Mouse (Mus musculus) midbrain, postnatal 0 days (tissue): ENCODE measurements at regions not wholly inside any gene's neighbourhood (a gene's known extent, or its start where the extent isn't known, plus 50 kb on each side); places are given as distances from the start of the nearest gene placed in this dataset.

Experiments used
- ATAC-seq: fragments of 200-750 bp; cut with Nextera tagmentation; 2 replicates; pipeline ENCODE4 v1.8.0; 2017; ENCODE audit warnings: moderate number of reproducible peaks, mild to moderate bottlenecking, moderate TSS enrichment, moderate library complexity; ENCODE audit not compliant: low FRiP score
- DNase-seq: peaks from one replicate; pipeline ENCODE4 v3.0.0-alpha.2; 2015; ENCODE audit warnings: low spot score
- H3K27ac ChIP-seq: fragments of 300-500 bp; sonication (generic); 2 replicates; pipeline ENCODE4 v1.5.1; 2014; ENCODE audit warnings: low read depth, mild to moderate bottlenecking, low read length, mixed read lengths
- H3K27me3 ChIP-seq: fragments of 300-500 bp; sonication (generic); 2 replicates; pipeline ENCODE4 v1.6.1; 2014; ENCODE audit warnings: low read length, control low read depth, mixed read lengths; ENCODE audit not compliant: insufficient read depth
- H3K36me3 ChIP-seq: fragments of 300-500 bp; sonication (generic); 2 replicates; pipeline ENCODE4 v1.6.1; 2014; ENCODE audit warnings: low read length, control low read depth, mixed read lengths; ENCODE audit not compliant: insufficient read depth
- H3K4me1 ChIP-seq: fragments of 300-500 bp; sonication (generic); 2 replicates; pipeline ENCODE4 v1.6.1; 2014; ENCODE audit warnings: mild to moderate bottlenecking, control low read depth, antibody characterized with exemption, low read length, mixed read lengths; ENCODE audit not compliant: insufficient read depth
- H3K4me2 ChIP-seq: fragments of 300-500 bp; sonication (generic); 2 replicates; pipeline ENCODE4 v1.6.1; 2014; ENCODE audit warnings: low read depth, mild to moderate bottlenecking, low read length, mixed read lengths; ENCODE audit not compliant: poor library complexity, severe bottlenecking
- H3K4me3 ChIP-seq: fragments of 300-500 bp; sonication (generic); 2 replicates; pipeline ENCODE4 v1.5.1; 2014; ENCODE audit warnings: low read depth, mild to moderate bottlenecking, low read length, moderate library complexity
- H3K9ac ChIP-seq: fragments of 300-500 bp; sonication (generic); replicated peaks from 2 replicates; pipeline ENCODE4 v1.6.1; 2014; ENCODE audit warnings: mild to moderate bottlenecking, low read length, moderate library complexity, mixed read lengths; ENCODE audit not compliant: poor library complexity, severe bottlenecking
- H3K9me3 ChIP-seq: fragments of 300-500 bp; sonication (generic); 2 replicates; pipeline ENCODE4 v1.6.1; 2016; ENCODE audit warnings: low read length, control low read depth
- CTCF ChIP-seq: IDR thresholded peaks from 2 replicates; pipeline ENCODE4 v1.5.1; 2016; ENCODE audit warnings: antibody characterized with exemption, mild to moderate bottlenecking

DNA sequence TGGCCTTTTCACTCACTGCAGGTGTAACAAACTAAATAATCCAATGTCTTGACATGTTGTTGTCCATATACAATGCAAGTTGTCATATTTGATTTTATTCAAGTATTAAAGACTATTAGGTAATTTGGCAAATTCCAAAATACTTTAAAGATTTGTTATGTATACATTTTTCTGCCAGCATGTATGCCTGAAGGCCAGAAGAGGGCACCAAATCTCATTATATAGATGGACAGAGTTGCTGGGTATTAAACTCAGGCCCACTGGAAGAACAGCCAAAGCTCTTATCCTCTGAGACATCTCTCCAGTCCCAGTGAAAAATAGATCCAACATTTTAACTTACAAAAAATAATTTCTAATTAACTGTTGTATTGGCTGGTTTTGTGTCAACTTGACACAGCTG lies 80.5 kb upstream of the Cenpq start:
- Histone ChIP-seq H3K4me1 (no peaks in the 10 kb centered on the region), H3K36me3 (no peaks in the 10 kb centered on the region), H3K9ac (no peak overlapping the region), H3K27me3 (no peaks in the 10 kb centered on the region), H3K27ac (no peak overlapping the region), H3K9me3 (no peaks in the 10 kb centered on the region), H3K4me3 (no peak overlapping the region), H3K4me2 (no peak overlapping the region)
- peak; percentile 52 for TF ChIP-seq CTCF
- peak; percentile 24 for DNase-seq
- ATAC-seq, result no peak
